Mouse (Mus musculus): ENCODE measurements at regions not wholly inside any gene's neighbourhood (a gene's known extent, or its start where the extent isn't known, plus 50 kb on each side); places are given as distances from the start of the nearest gene placed in this dataset.

GRCm38 (mm10) chr5:49620152-49620551, 95.4 kb upstream of the Kcnip4 start:
- TF ChIP-seq ZC3H11A (IDR thresholded peaks at IDR 0.05; ENCODE audit: low read depth, low read length) (no peak), MAX (IDR thresholded peaks at IDR 0.05; ENCODE audit: low read length) (no peak), TAL1 (IDR thresholded peaks at IDR 0.05; ENCODE audit: low read length) (no peak)

All from MEL (cell line).